Mouse (Mus musculus) bone marrow, adult 2 months (tissue): Measurements from ENCODE around the gene Cd151. TPM values are rescaled to one million over a fixed set of nuclear protein-coding genes. Genes with fewer than 3 reads are reported as not detected.

Experiments used
- H3K27ac ChIP-seq: fragments of 200-500 bp; 2 replicates; pipeline ENCODE4 v1.5.1; 2012; ENCODE audit warnings: low read depth, mild to moderate bottlenecking, control low read depth, inconsistent platforms, low read length; ENCODE audit not compliant: control insufficient read depth, poor library complexity, insufficient read depth
- H3K4me1 ChIP-seq: fragments of 200-500 bp; 2 replicates; pipeline ENCODE4 v1.6.1; 2011; ENCODE audit warnings: low read length; ENCODE audit not compliant: control insufficient read depth, insufficient read depth
- H3K4me3 ChIP-seq: fragments of 200-500 bp; replicated peaks from 2 replicates; pipeline ENCODE3; 2011; ENCODE audit warnings: mild to moderate bottlenecking, low read depth, low read length, control low read depth; ENCODE audit not compliant: control insufficient read depth
- CTCF ChIP-seq: fragments of 200-500 bp; IDR thresholded peaks from 2 replicates; pipeline ENCODE4 v1.5.1; 2011; ENCODE audit warnings: low read length, control low read depth; ENCODE audit not compliant: control insufficient read depth, insufficient read depth
- POLR2A ChIP-seq: fragments of 200-500 bp; IDR thresholded peaks from 2 replicates; pipeline ENCODE4 v1.6.1; 2011; ENCODE audit warnings: low read depth, mild to moderate bottlenecking, control low read depth, low read length, borderline replicate concordance; ENCODE audit not compliant: control insufficient read depth
- WGBS: fragments of 180-500 bp; shearing (Covaris S2); methylation state at CpG from one replicate; pipeline ENCODE4 v1.1.7; 2018; 5-methylcytosine and 5-hydroxymethylcytosine counted together
- polyA plus RNA-seq: library from polyadenylated mRNA; stranded (reverse); fragments of >200 nt; gene quantifications from 2 replicates; pipeline ENCODE4 v1.2.4, GENCODE M21; 2011; ENCODE audit warnings: low replicate concordance; ENCODE audit not compliant: missing spikeins, insufficient read depth, insufficient read length

Gene Cd151
- polyA plus RNA-seq, 1 experiment: 34.2 TPM

DNA sequence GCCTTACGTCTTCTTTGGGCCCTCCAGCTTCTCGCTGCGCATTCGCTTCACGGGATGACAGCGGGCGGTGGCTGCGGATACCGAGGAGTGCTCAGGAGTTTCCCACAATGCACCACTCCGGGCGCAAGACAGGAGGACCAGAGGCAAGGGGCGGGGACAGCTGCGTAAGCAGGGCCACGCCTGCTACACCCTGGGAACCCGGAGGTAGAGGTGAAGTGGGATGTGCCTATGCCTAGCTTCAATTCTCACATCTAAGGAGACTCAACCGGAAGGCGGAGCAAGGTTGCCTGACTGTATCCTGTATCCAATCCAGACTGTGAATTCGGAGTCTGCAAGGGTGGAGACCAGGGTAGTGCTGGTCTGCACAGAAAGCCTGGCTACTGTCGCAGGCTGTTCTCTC, 37.9 kb upstream of the Cd151 start, which contains the start of gene Cend1:
Cend1 (minus strand) TSS at position 182 of the 400 bp plus-strand sequence.
- no peak within 1 kb of the TSS for H3K4me3 ChIP-seq
- H3K27ac ChIP-seq: no peak within 1 kb of the TSS
- H3K4me1 ChIP-seq: no peaks in the 10 kb centered on the region; the same call in 1 of the 2 replicates
- TF ChIP-seq CTCF (no peak), POLR2A (no peak)
- 69% methylated on average over 19 of the region's 19 CpGs for WGBS

DNA sequence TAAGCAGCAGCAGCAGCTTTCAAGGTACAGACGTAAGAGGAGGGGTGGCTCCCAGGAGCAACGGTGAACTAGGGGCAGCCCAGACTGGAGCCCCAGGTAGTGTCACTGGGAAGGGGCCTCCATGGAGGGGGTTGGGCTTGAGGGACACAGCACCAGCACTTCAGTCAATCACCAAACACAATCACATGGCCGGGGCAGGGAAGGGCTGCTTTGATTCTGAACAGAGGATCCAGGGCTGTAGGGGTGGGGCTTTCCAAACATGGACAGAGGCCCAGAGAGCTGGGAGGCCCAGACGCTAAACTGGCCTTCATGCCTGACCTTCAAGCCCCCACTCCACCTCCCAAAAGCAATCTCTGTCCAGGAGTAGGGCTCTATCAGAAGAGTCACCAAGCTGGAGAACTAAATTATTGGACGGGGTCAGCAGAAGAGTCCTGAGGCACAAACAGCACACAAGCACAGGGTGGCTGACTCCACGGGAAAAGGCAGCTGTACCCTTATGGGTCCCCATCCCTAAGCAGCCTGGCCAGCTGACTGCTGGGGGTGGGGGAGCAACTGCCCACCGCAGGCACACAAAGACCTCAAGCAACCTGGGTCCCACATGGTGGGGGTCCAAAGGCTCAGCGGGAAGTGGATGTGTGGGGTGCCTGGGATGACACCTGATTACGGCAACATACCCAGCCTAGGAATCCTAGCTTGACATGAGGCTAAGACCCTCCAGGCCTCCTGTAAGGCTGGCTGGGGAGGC, 37.2 kb upstream of the Cd151 start:
- 87% methylated on average over 9 of the region's 9 CpGs for WGBS
- H3K27ac ChIP-seq: no peak overlapping the region
- no peak overlapping the region for H3K4me3 ChIP-seq
- TF ChIP-seq CTCF (no peak), POLR2A (no peak)
- peaks cover 1% of the 10 kb centered on the region for H3K4me1 ChIP-seq

DNA sequence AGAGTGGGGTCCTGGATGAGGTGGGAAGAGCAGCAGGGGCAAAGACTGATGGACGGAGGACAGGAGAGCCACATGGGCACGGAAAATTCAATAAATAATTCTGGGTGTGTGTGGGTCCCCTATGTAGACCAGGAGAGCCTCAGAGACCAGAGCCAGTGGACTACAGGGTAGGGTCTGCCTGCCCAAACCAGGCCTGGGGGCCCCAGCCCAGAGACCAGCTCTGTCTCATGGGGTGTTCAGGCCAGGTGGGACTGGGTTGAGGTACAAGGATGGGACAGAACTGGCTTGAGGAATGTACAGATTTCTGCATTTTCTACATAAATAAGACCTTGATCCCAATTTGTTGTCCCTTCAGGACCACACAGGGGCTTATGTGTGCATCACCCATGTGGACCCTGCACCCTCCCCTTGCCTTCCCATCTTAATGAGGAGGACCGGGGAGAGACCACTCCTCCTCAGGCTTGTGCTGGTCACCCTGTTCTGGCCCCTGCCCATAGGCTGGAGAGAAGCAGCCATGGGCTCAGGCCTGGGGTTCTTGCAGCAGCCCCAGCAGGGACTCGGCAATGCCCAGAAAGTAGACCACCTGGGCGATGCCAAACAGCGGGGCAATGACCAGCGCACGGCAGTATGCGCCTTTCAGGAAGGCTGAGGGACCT, 36.5 kb upstream of the Cd151 start:
- peaks cover 3% of the 10 kb centered on the region for H3K4me1 ChIP-seq
- 86% methylated on average over 9 of the region's 9 CpGs for WGBS
- TF ChIP-seq CTCF (no peak), POLR2A (no peak)
- H3K27ac ChIP-seq: no peak overlapping the region
- H3K4me3 ChIP-seq: no peak overlapping the region

DNA sequence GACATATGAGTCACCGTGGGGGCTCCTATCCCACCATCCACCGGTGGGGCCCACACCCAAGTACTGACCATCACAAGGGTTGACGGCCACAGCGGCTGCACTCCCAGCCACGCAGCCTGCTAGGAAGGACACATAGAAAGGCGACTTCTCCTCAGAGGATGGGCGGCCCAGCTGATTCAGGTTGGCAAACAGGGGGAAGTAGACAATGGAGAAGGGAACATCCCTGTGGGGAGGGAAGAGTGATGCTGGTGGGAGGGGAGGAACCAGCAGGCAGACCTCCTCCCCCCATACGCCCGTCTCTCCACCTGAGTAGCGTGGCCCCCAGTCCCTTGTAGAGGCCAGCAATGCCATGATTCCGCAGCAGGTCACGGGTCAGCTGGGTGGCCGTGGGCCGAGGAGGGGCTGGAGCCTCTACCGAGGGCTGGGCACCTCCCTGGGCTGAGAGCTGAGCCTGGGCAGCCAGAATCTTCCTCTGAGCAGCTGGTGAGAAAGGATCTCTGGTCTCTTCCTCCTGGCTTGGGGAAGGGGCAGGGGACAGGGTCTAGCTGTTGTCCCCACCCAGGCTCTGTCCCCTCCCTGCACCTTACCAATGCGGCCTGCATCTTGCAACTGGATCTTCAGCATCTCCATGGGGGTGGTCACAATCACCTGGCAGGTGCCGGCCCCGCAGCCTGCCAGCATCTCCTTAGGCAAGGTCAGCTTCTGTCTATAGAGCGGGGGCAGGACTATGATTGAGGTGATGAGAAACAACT, 35.6 kb upstream of the Cd151 start:
- peaks cover 4% of the 10 kb centered on the region for H3K4me1 ChIP-seq

DNA sequence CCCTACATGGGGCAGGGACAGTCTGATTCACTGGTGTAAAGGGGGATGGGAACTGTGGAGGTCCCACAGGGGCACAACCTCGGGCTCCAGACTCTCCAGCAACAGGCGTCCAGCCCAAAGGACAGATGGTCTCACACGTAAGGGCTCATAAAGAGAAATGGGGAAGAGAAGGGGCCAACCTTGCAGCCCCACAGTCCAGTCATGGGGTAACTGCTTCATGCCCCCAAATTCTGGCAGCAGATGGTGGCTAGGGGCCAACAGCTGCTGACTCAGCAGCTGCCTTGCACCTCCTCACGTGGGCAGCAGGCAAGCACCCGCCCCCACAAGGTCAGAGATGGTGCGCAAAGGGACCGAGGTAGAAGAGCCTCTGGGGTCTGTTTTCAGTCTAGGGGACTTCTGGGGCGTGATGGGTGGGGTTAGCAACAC, 35.0 kb upstream of the Cd151 start:
- TF ChIP-seq CTCF (no peak), POLR2A (no peak)
- Histone ChIP-seq H3K27ac (no peak overlapping the region; the same call in 1 of the 2 replicates), H3K4me1 (peaks cover 4% of the 10 kb centered on the region), H3K4me3 (no peak overlapping the region)
- WGBS: 51% methylated on average over 8 of the region's 8 CpGs

More for the DNA sequence above, 35.6 kb upstream of the Cd151 start:
- Histone ChIP-seq H3K4me3 (no peak overlapping the region), H3K27ac (no peak overlapping the region)
- no peak for TF ChIP-seq CTCF
- TF ChIP-seq POLR2A: no peak
- WGBS: 88% methylated on average over 19 of the region's 19 CpGs

DNA sequence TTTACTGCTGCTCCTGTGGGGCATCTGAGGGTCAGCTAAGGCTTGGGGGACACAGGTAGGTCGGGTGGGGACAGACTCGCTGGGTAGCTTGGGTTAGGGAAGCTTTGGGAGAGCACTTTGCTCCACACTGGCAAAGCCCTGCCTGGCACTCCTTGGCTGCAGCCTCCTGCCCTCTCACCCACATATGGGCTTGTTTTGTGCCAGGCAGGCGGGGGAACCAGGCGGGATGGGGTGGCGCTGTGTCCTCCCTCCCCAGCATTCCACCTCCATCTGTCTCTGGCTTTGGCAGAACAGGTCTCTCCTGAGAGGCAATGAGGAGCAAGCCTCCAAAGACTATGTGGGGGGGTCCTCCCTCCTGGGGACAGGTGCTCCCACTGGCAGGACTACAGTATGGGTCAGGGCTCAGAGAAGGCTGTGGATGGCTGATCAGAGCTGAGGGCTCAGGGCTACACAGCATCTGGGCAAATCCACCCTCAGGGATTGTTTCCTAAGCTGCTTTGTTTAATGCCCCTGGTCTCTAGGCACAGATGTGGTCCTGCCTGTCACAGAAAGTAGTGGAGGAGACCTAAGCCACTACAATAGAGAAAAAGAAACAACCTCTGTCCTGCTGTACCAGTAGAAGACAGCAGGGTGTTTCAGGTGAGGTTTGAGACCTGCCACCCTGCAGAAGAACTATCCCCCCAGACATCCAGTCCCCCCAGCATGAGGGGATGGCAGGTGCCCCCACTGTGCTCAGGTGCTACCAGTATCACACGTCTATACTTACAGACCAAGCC, 34.3 kb upstream of the Cd151 start:
- no peak overlapping the region; the same call in 1 of the 2 replicates for H3K27ac ChIP-seq
- H3K4me3 ChIP-seq: no peak overlapping the region
- peaks cover 4% of the 10 kb centered on the region for H3K4me1 ChIP-seq
- 78% methylated on average over 6 of the region's 6 CpGs for WGBS
- TF ChIP-seq POLR2A: no peak
- no peak for TF ChIP-seq CTCF

DNA sequence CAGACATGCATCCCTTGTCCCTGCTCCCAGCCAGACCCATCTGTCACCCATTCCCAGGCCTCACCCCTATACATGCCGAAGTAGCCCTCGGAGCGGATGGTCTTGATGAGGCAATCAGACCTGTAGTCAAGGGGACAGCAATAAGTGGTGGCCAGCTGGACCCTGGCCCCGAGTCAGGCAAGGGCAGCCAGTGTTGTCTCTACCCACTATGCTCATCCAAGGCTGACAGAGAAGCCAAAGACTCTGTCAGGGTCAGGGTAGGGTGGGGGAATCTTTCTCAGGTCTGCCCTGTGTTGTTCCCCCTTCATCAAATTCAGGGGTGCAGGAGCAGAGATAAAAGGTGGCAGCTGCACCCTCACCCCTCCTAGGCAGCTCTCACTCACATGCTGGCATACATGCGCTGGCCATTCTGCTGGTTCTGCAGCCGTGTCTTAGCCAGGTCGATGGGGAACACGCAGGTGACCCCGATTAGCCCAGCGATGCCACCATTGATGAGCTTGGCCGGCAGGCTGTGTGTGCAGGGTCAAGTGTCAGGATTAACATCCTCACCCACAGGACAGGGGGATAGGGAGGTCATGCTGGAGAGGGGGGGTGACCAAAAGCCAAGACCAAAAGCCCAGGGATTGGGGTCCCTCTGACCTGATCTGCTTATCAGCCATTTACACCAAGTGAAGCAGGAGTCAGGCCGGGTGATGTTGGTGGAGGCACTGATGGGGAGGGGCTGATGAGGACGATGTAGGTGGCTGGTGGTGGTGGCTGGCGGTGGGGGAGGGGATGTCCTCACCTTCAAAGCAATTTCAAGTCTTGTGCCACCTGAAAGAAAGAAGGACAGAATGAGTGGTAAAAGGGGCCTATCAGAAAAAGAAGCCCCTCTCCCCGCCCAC, 33.4 kb upstream of the Cd151 start:
- TF ChIP-seq POLR2A: no peak
- no peak for TF ChIP-seq CTCF
- H3K4me3 ChIP-seq: no peak overlapping the region
- no peak overlapping the region for H3K27ac ChIP-seq
- WGBS: 82% methylated on average over 15 of the region's 15 CpGs
- H3K4me1 ChIP-seq: peaks cover 4% of the 10 kb centered on the region
